8 mouse cellular contexts compared by ENCODE assay signal in genomic region chr12:17266673-17266990, GRCm38 (mm10). TPM values are rescaled to one million over a fixed set of nuclear protein-coding genes. Genes with fewer than 3 reads are reported as not detected.
DNase-seq lines count a peak whose midpoint lies in the region; ATAC-seq and TF ChIP-seq lines count a peak whose summit lies in the region.

No protein-coding gene starts in this region.

- TF ChIP-seq CTCF in MEL (IDR thresholded peaks at IDR 0.05 in 2 of 3, conservative IDR thresholded peaks at IDR 0.05 in 1 of 3; ENCODE audit: control insufficient read depth in 1 of 3, insufficient read depth in 1 of 3, low read depth in 2 of 3, low read length in 3 of 3, poor library complexity in 1 of 3, severe bottlenecking in 1 of 3) = no peak

- TF ChIP-seq EP300 in MEL (IDR thresholded peaks at IDR 0.05; ENCODE audit: low read depth in 1 of 2, low read length in 2 of 2) = no peak; a peak in 1 of 4 replicates

- no peak for TF ChIP-seq POLR2A in MEL (IDR thresholded peaks at IDR 0.05; ENCODE audit: control insufficient read depth in 1 of 2, insufficient read depth in 1 of 2, low read depth in 1 of 2, low read length in 2 of 2, poor library complexity in 1 of 2)

- H3K9ac ChIP-seq in heart, embryonic 15.5 days = peak overlapping the region; percentile 80
- H3K9ac ChIP-seq in MEL (ENCODE audit: control insufficient read depth, low read depth, low read length, poor library complexity, severe bottlenecking) = peak overlapping the region; percentile 82
- H3K9ac ChIP-seq in forebrain, embryonic 16.5 days (replicated peaks; ENCODE audit: low read depth, low read length) = peak overlapping the region; percentile 94

- H3K27ac ChIP-seq in heart, embryonic 15.5 days = peak overlapping the region; percentile 73
- H3K27ac ChIP-seq in MEL (ENCODE audit: control insufficient read depth, low read depth, low read length) = peak overlapping the region; percentile 35
- H3K27ac ChIP-seq in forebrain, embryonic 16.5 days (ENCODE audit: low read length) = peak overlapping the region; percentile 89

- peaks cover 21% of the 10 kb centered on the region for H3K36me3 ChIP-seq in heart, embryonic 15.5 days
- peaks cover 3 to 7% of the 10 kb centered on the region in 2 experiments for H3K36me3 ChIP-seq in MEL (ENCODE audit: control insufficient read depth in 1 of 2, insufficient read depth in 2 of 2, low read length in 2 of 2)
- H3K36me3 ChIP-seq in forebrain, embryonic 16.5 days (ENCODE audit: control insufficient read depth, insufficient read depth) = peaks cover 15% of the 10 kb centered on the region

- TF ChIP-seq RAD21 in MEL (IDR thresholded peaks at IDR 0.05; ENCODE audit: low read depth, low read length) = no peak

- H3K79me2 ChIP-seq in MEL (ENCODE audit: control insufficient read depth, insufficient read depth, low read length, poor library complexity) = peaks cover 29% of the 10 kb centered on the region

- peaks cover 24% of the 10 kb centered on the region for H3K4me1 ChIP-seq in heart, embryonic 15.5 days (replicated peaks)
- peaks cover 3 to 11% of the 10 kb centered on the region in 2 experiments; a peak in 3 of 4 replicates for H3K4me1 ChIP-seq in MEL (ENCODE audit: control insufficient read depth in 1 of 2, insufficient read depth in 2 of 2, low read length in 2 of 2)
- H3K4me1 ChIP-seq in forebrain, embryonic 16.5 days (replicated peaks; ENCODE audit: control insufficient read depth, insufficient read depth, low read length) = peaks cover 43% of the 10 kb centered on the region

- H3K27me3 ChIP-seq in heart, embryonic 15.5 days = no peaks in the 10 kb centered on the region
- H3K27me3 ChIP-seq in MEL (ENCODE audit: control insufficient read depth in 1 of 2, insufficient read depth in 2 of 2, low read length in 2 of 2) = no peaks in the 10 kb centered on the region
- no peaks in the 10 kb centered on the region for H3K27me3 ChIP-seq in forebrain, embryonic 16.5 days (replicated peaks; ENCODE audit: control insufficient read depth, insufficient read depth, low read length)

- H3K9me3 ChIP-seq in heart, embryonic 15.5 days (replicated peaks) = no peaks in the 10 kb centered on the region
- no peaks in the 10 kb centered on the region for H3K9me3 ChIP-seq in MEL (replicated peaks; ENCODE audit: insufficient read depth, low read length)
- H3K9me3 ChIP-seq in forebrain, embryonic 16.5 days (ENCODE audit: control insufficient read depth, low read length) = no peaks in the 10 kb centered on the region

- H3K4me3 ChIP-seq in heart, embryonic 15.5 days = peak overlapping the region; percentile 71
- peak overlapping the region; percentile 86 to 100 for H3K4me3 ChIP-seq in MEL (ENCODE audit: control insufficient read depth in 1 of 2, insufficient read depth in 1 of 2, low read depth in 2 of 2, low read length in 2 of 2)
- H3K4me3 ChIP-seq in forebrain, embryonic 16.5 days (replicated peaks; ENCODE audit: low read length) = peak overlapping the region; percentile 93

- DNase-seq in heart, adult 18-20 months = no peak
- DNase-seq in MEL (ENCODE audit: low read depth, low spot score) = no peak
- DNase-seq in lung, postnatal 36 days = peak; percentile 29
- DNase-seq in frontal cortex, postnatal 36 days (ENCODE audit: low spot score in 2 of 2) = no peak
- DNase-seq in cerebellum, adult 9-10 months = no peak

- H3K4me2 ChIP-seq in heart, embryonic 15.5 days = peak overlapping the region; percentile 71
- H3K4me2 ChIP-seq in forebrain, embryonic 16.5 days (ENCODE audit: low read length) = peak overlapping the region; percentile 55

- WGBS in heart, embryonic 15.5 days = 0% methylated on average over 20 of the region's 21 CpGs
- 2% methylated on average over 21 of the region's 21 CpGs for WGBS in forebrain, embryonic 16.5 days

- ATAC-seq in heart, embryonic 15.5 days (replicated peaks; ENCODE audit: insufficient number of reproducible peaks, insufficient read depth, low FRiP score, low read depth) = peak; percentile 71
- no peak for ATAC-seq in forebrain, embryonic 16.5 days
- no peak for ATAC-seq in monocyte, adult 5-6 weeks (replicated peaks; ENCODE audit: insufficient number of reproducible peaks, low FRiP score, low TSS enrichment, poor library complexity, severe bottlenecking)

TF ChIP-seq in MEL, 35 proteins besides CTCF, POLR2A, EP300 and RAD21:
- no peak for TF ChIP-seq ZKSCAN1 (IDR thresholded peaks at IDR 0.05; ENCODE audit: low read depth, low read length)
- TF ChIP-seq NELFE (IDR thresholded peaks at IDR 0.05; ENCODE audit: low read depth, low read length) = peak; percentile 8; the same call in 1 of the 2 replicates
- no peak for TF ChIP-seq CHD1 (IDR thresholded peaks at IDR 0.05; ENCODE audit: low read depth, low read length)
- TF ChIP-seq MAX (IDR thresholded peaks at IDR 0.05; ENCODE audit: low read length) = peak; percentile 40; the same call in 1 of the 2 replicates
- no peak for TF ChIP-seq MEF2A (IDR thresholded peaks at IDR 0.05; ENCODE audit: extremely low read depth, insufficient replicate concordance, low read depth, low read length, poor library complexity, severe bottlenecking)
- peak; percentile 44 for TF ChIP-seq MXI1 (IDR thresholded peaks at IDR 0.05; ENCODE audit: low read depth, low read length)
- no peak for TF ChIP-seq ZMIZ1 (IDR thresholded peaks at IDR 0.05; ENCODE audit: low read depth, low read length)
- peak; percentile 35; the same call in 1 of the 2 replicates for TF ChIP-seq SIN3A (IDR thresholded peaks at IDR 0.05; ENCODE audit: low read length)
- no peak for TF ChIP-seq HCFC1 (IDR thresholded peaks at IDR 0.05; ENCODE audit: low read depth, low read length)

RNA-seq across cellular contexts. Expression of gene Pdia6, which starts 0.3 kb away (rescaled TPM):
- polyA plus RNA-seq in heart, embryonic 15.5 days (2015; fragmentation: Nextera tagmentation; extraction: Ambion mirVana) = 313 and 351 TPM in 2 replicates
- total RNA-seq in heart, adult 18-20 months (2021) = 100 to 1,000 TPM in 1 of 2 experiments, 10 to 100 TPM in 1; 89.4 to 100 TPM
- 321 and 324 TPM in 2 replicates for total RNA-seq in MEL (2012; rRNA removed)
- 100 to 1,000 TPM in 1 of 2 experiments, not detected in 1; 373 TPM for polyA plus RNA-seq in MEL (2012; ENCODE audit: insufficient read depth in 1 of 2, insufficient read length in 2 of 2, low read depth in 1 of 2, low replicate concordance in 2 of 2, missing spikeins in 1 of 2)
- 333 and 384 TPM in 2 replicates for polyA plus RNA-seq in forebrain, embryonic 16.5 days (2015; fragmentation: Nextera tagmentation; extraction: Ambion mirVana)
- 231 to 298 TPM (median 241 TPM) in 3 replicates for total RNA-seq in monocyte, adult 5-6 weeks (2017)

Comparison
In these comparisons a context has a peak if more than half of its experiments do, and no peak if none do; other contexts are left out.
1. H3K27ac ChIP-seq: peak in every context shown above with its lines; median percentile 89 in forebrain, embryonic 16.5 days; 73 in heart, embryonic 15.5 days; 35 in MEL.